Mouse (Mus musculus) embryonic facial prominence, embryonic 13.5 days (tissue): ENCODE results near the gene Sstr2. TPM values are rescaled to one million over a fixed set of nuclear protein-coding genes. Genes with fewer than 3 reads are reported as not detected.

Source experiments
- ATAC-seq: fragments of 200-750 bp; cut with Nextera tagmentation; 2 replicates; pipeline ENCODE4 v1.8.0; 2017; ENCODE audit warnings: low read depth; ENCODE audit not compliant: insufficient number of reproducible peaks, insufficient read depth, low FRiP score, low TSS enrichment
- H3K27ac ChIP-seq: fragments of 300-500 bp; sonication (generic); 2 replicates; pipeline ENCODE4 v1.5.1; 2015; ENCODE audit warnings: moderate library complexity, mild to moderate bottlenecking, inconsistent platforms
- H3K27me3 ChIP-seq: fragments of 300-500 bp; sonication (generic); 2 replicates; pipeline ENCODE4 v1.6.1; 2015; ENCODE audit warnings: mild to moderate bottlenecking, inconsistent platforms
- H3K36me3 ChIP-seq: fragments of 300-500 bp; sonication (generic); 2 replicates; pipeline ENCODE4 v1.6.1; 2015; ENCODE audit warnings: mild to moderate bottlenecking, inconsistent platforms
- H3K4me1 ChIP-seq: fragments of 300-500 bp; sonication (generic); 2 replicates; pipeline ENCODE4 v1.6.1; 2015; ENCODE audit warnings: inconsistent platforms
- H3K4me2 ChIP-seq: fragments of 300-500 bp; sonication (generic); 2 replicates; pipeline ENCODE4 v1.6.1; 2015; ENCODE audit warnings: moderate library complexity, mild to moderate bottlenecking, inconsistent platforms
- H3K4me3 ChIP-seq: fragments of 300-500 bp; sonication (generic); 2 replicates; pipeline ENCODE4 v1.5.1; 2015; ENCODE audit warnings: mild to moderate bottlenecking, inconsistent platforms
- H3K9ac ChIP-seq: fragments of 300-500 bp; sonication (generic); 2 replicates; pipeline ENCODE4 v1.6.1; 2015; ENCODE audit warnings: mild to moderate bottlenecking, inconsistent platforms
- H3K9me3 ChIP-seq: fragments of 300-500 bp; sonication (generic); 2 replicates; pipeline ENCODE4 v1.6.1; 2016; ENCODE audit warnings: inconsistent platforms
- WGBS: fragments of 180-500 bp; shearing (Covaris S2); methylation state at CpG from one replicate; pipeline ENCODE4 v1.1.7; 2015; ENCODE audit warnings: mixed read lengths; 5-methylcytosine and 5-hydroxymethylcytosine counted together
- polyA plus RNA-seq: library from polyadenylated mRNA; unstranded; fragments of >200 nt; fragmentation: Nextera tagmentation; extraction: Ambion mirVana; gene quantifications from 2 replicates; pipeline ENCODE4 v1.2.1, GENCODE M21; 2015

Gene Sstr2
- polyA plus RNA-seq, 1 experiment from 2014 or later, result 1.3 TPM

DNA sequence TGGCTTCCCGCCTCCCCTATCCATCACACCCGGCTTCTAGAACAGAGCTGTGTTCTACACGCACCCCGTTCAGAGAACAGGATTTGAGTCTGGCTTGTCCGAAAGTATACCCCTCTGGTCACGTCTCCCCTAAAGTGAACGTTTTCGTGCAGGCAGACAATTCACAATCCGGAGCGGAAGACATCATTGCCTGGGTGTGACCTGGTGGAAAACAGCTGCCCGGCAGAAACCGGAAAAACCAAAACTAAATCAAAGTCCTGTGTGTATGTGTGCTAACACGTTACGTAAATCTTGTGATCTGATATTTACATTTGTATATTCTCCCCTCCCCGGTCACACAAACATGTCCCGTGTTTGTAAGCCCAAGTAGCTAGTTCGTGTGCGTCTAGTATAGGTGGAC is 6.3 kb downstream of the Sstr2 start:
- peaks cover 17% of the 10 kb centered on the region for H3K27me3 ChIP-seq
- H3K36me3 ChIP-seq, result no peaks in the 10 kb centered on the region
- H3K27ac ChIP-seq, result no peak overlapping the region
- H3K9ac ChIP-seq, result no peak overlapping the region
- WGBS, result 92% methylated on average over 18 of the region's 18 CpGs
- H3K4me3 ChIP-seq, result no peak overlapping the region
- no peaks in the 10 kb centered on the region for H3K9me3 ChIP-seq
- no peak for ATAC-seq
- no peak overlapping the region for H3K4me2 ChIP-seq
- H3K4me1 ChIP-seq, result no peaks in the 10 kb centered on the region

DNA sequence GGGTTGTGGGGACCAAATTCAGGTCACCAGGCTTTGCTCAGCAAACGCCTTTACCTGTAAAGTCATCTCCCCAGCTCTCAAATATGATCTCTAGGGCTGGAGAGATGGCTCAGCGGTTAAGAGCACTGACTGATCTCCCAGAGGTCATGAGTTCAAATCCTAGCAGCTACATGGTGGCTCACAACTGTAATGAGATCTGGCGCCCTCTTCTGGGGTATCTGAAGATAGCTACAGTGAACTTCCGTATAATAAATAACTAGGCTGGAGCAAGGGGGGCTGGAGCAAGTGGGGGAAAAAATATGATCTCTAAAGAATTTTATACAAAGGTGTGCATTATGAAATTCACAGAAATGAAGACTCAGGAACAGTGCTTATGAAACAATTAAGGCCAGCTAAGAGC is 8.6 kb downstream of the Sstr2 start:
- no peak for ATAC-seq
- H3K9me3 ChIP-seq, result no peaks in the 10 kb centered on the region
- H3K4me3 ChIP-seq, result no peak overlapping the region
- H3K36me3 ChIP-seq, result no peaks in the 10 kb centered on the region
- no peak overlapping the region for H3K9ac ChIP-seq
- no peaks in the 10 kb centered on the region for H3K27me3 ChIP-seq
- no peak overlapping the region for H3K27ac ChIP-seq
- no peak overlapping the region for H3K4me2 ChIP-seq
- H3K4me1 ChIP-seq, result no peaks in the 10 kb centered on the region
- whole genome bisulfite sequencing, result 51% methylated on average over 4 of the region's 4 CpGs

DNA sequence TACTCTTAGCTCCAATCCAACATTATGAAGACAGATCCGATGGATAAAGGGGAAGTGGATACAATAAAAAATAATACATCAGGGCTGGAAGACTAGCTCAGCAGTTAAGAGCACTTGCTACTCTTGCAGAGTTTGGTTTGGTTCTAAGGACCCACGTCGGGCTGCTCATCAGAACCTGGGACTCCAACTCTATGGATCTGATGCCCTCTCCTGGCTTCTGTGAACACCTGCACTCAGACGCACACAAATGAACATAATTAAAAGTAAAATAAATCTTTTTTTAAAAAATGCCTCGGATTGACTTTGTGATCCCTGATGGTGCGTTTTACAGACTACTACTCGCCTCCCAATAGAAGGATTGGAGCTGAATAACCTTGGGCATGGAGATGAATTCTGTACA is 11.5 kb downstream of the Sstr2 start:
- no peak overlapping the region for H3K27ac ChIP-seq
- H3K4me3 ChIP-seq, result no peak overlapping the region
- H3K36me3 ChIP-seq, result no peaks in the 10 kb centered on the region
- no peaks in the 10 kb centered on the region for H3K27me3 ChIP-seq
- no peaks in the 10 kb centered on the region for H3K4me1 ChIP-seq
- no peak for ATAC-seq
- no peak overlapping the region for H3K4me2 ChIP-seq
- WGBS, result 57% methylated on average over 7 of the region's 7 CpGs
- H3K9me3 ChIP-seq, result no peaks in the 10 kb centered on the region
- no peak overlapping the region for H3K9ac ChIP-seq

DNA sequence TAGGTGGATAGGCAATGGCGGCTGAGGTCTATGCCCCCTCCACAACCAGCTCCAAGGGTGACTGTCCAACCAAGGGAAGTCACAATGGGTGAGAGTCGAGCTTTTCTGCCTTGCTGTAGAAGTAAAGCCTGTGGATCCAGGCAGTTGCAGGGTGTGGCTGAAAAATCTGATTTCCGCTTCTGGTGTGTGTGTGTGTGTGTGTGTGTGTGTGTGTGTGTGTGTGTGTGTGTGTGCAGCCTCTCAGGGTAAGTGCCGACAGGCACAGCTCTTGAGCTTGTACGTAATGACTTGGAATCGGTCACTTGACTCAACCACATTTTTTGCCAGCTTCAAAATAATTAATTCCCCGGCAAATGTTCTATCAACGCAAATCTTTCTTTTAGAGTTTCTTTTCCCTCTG is 12.2 kb downstream of the Sstr2 start:
- H3K9ac ChIP-seq, result no peak overlapping the region
- H3K27me3 ChIP-seq, result no peaks in the 10 kb centered on the region

DNA sequence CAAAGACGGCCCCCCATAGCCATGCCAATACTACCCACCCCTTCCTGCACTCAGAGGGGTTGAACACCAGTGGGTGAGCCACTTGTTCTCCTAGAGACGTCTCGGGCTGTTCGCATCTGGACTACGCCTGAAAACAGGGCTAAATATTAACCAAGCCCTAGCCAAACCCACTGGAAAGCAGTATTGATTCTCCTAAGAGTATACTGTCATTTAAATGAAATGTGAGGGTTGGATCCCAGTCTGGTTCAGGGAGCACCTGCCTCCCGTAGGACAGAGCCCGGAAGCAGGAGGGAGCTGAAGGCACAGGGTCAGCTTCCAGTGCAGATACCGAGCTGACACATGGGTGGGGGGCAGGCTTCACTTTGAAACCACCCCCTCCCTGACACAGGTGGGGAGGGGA is 12.7 kb downstream of the Sstr2 start:
- no peak overlapping the region for H3K4me3 ChIP-seq
- H3K4me1 ChIP-seq, result no peaks in the 10 kb centered on the region
- H3K9me3 ChIP-seq, result no peaks in the 10 kb centered on the region
- H3K36me3 ChIP-seq, result no peaks in the 10 kb centered on the region
- no peak overlapping the region for H3K27ac ChIP-seq
- H3K27me3 ChIP-seq, result no peaks in the 10 kb centered on the region
- ATAC-seq, result no peak
- no peak overlapping the region for H3K4me2 ChIP-seq
- WGBS, result 79% methylated on average over 8 of the region's 8 CpGs
- no peak overlapping the region for H3K9ac ChIP-seq

More for the DNA sequence above, 12.2 kb downstream of the Sstr2 start:
- no peaks in the 10 kb centered on the region for H3K4me1 ChIP-seq
- no peak for ATAC-seq
- no peak overlapping the region for H3K4me3 ChIP-seq
- no peak overlapping the region for H3K4me2 ChIP-seq
- no peaks in the 10 kb centered on the region for H3K9me3 ChIP-seq
- H3K27ac ChIP-seq, result no peak overlapping the region
- H3K36me3 ChIP-seq, result no peaks in the 10 kb centered on the region
- 76% methylated on average over 8 of the region's 8 CpGs for WGBS

DNA sequence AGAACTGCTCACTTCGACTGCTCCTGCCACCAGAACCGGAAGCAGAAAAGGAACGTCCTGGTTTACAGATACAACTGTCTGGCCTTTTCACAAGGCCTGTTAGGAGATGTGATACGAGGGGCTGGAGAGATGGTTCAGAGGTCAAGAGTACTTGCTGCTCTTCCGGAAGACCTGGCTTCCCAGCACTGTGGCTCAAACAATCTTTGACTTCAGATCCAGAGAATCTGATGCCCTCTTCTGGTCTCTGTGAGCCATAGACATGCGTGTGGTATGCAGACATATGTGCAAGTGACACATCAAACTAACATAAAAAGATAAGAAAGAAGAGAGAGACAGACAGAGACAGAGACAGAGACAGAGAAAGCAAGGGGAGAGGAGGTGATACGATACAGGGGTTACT is 13.2 kb downstream of the Sstr2 start:
- Histone ChIP-seq H3K9me3 (no peaks in the 10 kb centered on the region), H3K4me1 (no peaks in the 10 kb centered on the region), H3K36me3 (no peaks in the 10 kb centered on the region), H3K27ac (no peak overlapping the region), H3K4me2 (no peak overlapping the region), H3K4me3 (no peak overlapping the region), H3K27me3 (no peaks in the 10 kb centered on the region), H3K9ac (no peak overlapping the region)
- no peak for ATAC-seq
- 76% methylated on average over 7 of the region's 7 CpGs for WGBS

DNA sequence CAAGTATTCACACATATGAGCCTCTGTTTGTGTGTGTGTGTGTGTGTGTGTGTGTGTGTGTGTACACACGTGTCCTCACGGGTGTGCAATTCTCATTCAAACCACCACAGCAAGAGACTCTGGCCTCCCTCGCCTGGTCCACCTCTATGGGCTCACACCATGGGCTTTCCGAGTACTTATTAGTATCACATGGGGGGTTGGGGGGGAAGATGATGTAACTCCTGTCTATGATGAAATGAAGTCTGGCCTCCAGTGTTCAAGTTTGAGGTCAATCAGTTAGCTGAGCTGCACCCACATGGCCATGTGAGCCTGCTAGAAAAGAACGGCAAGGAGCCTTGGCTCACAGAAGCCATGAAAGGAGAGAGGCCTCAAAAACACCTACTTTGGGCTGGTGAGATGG is 14.3 kb downstream of the Sstr2 start:
- no peak overlapping the region for H3K4me2 ChIP-seq
- H3K27me3 ChIP-seq, result no peaks in the 10 kb centered on the region
- no peaks in the 10 kb centered on the region for H3K9me3 ChIP-seq
- WGBS, result 89% methylated on average over 5 of the region's 5 CpGs
- ATAC-seq, result no peak
- no peak overlapping the region for H3K27ac ChIP-seq
- H3K9ac ChIP-seq, result no peak overlapping the region
- H3K4me3 ChIP-seq, result no peak overlapping the region
- H3K36me3 ChIP-seq, result no peaks in the 10 kb centered on the region
- H3K4me1 ChIP-seq, result no peaks in the 10 kb centered on the region

DNA sequence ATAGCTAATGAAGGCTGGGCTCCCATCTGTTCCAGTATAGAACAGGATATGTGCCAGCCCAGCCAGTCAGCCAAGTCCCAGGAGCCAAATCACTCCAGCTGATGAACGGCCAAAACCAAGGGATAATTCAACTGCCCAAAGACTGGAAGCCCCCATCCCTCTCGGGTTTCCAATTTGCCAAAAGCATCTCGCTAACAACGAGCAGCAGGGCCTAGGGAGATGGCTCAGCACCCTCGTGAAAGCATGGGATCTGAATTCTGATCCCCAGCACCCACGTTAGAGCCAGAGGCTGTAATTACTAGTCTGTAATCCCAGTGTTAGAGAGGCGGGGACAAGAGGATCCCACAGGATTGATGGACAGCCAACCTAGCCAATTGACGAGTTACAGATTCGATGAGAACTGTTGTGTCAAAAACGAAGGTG is 15.6 kb downstream of the Sstr2 start:
- no peak for ATAC-seq
- Histone ChIP-seq H3K27ac (no peak overlapping the region), H3K36me3 (no peaks in the 10 kb centered on the region), H3K4me1 (no peaks in the 10 kb centered on the region), H3K9me3 (no peaks in the 10 kb centered on the region), H3K27me3 (no peaks in the 10 kb centered on the region), H3K4me3 (no peak overlapping the region), H3K4me2 (no peak overlapping the region), H3K9ac (no peak overlapping the region)
- WGBS, result 60% methylated on average over 10 of the region's 10 CpGs

DNA sequence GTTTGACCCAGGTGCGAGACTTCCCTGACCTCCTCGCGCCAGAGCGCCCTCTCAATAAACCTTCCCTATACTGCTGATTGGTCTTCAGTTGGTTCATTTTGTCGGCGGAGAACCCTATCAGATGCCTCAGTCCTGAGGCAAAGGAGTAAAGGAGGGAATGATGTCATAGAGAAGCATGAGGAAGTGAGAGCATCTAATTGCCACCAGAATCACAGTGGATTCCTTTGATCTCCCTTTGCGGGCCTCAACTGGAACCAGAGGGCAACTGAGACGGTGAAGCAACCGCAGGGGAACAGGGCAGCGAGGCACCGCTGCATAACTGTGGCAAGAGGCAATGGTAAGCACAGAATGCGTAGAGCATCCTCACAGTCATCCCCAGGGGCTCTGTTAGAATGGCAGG is 19.5 kb downstream of the Sstr2 start:
- H3K9me3 ChIP-seq, result no peaks in the 10 kb centered on the region
- H3K4me2 ChIP-seq, result no peak overlapping the region
- H3K27ac ChIP-seq, result no peak overlapping the region
- 81% methylated on average over 12 of the region's 12 CpGs for WGBS
- H3K4me1 ChIP-seq, result no peaks in the 10 kb centered on the region
- H3K36me3 ChIP-seq, result no peaks in the 10 kb centered on the region
- ATAC-seq, result no peak
- no peaks in the 10 kb centered on the region for H3K27me3 ChIP-seq
- H3K9ac ChIP-seq, result no peak overlapping the region
- H3K4me3 ChIP-seq, result no peak overlapping the region

DNA sequence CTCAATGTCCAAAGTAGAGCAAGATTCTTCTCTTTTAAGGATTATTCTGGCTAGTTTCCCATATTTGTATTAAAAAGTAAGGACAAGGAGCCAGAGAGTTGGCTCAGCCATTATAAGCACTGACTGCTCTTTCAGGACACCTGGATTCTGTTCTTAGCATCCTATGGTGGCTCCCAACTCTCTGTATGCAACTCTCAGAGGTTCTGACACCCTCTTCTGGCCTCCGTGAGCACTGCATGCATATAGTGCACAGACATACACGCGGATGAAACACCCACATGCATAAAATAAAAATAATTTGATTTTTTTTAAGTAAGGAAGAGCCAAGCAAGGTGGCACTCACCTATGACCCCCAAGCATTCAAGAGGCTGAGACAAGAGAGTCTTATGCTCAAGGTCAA is 26.0 kb downstream of the Sstr2 start:
- no peaks in the 10 kb centered on the region for H3K9me3 ChIP-seq
- 90% methylated on average over 3 of the region's 3 CpGs for WGBS

DNA sequence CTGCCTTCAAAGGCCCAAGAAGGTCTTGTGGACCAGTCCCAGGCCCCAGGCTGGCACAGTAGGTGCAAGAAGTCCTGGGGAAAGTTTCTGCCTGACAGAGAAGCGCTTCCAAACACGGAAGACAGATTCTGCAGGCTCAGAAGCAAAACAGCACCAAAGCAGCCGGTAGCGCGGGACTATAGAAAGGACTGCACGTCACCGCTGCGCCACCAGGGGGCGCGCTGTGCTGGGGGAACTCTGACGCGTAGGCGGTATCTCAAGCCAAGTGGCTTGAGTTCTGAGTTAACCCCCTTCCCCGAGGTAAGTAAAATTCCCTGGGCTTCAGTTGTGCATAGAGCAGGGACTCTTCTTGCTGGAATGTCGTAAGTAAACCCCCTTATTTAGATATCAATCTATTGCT is 29.0 kb downstream of the Sstr2 start:
- WGBS, result 2% methylated on average over 15 of the region's 15 CpGs
- H3K4me1 ChIP-seq, result peaks cover 32% of the 10 kb centered on the region
- peaks cover 18% of the 10 kb centered on the region for H3K36me3 ChIP-seq
- H3K27ac ChIP-seq, result no peak overlapping the region
- no peaks in the 10 kb centered on the region for H3K27me3 ChIP-seq
- H3K4me3 ChIP-seq, result peak overlapping the region; percentile 15; the same call in 1 of the 2 replicates
- peak overlapping the region; percentile 42 for H3K4me2 ChIP-seq
- no peaks in the 10 kb centered on the region for H3K9me3 ChIP-seq
- ATAC-seq, result no peak
- H3K9ac ChIP-seq, result peak overlapping the region; percentile 51; the same call in 1 of the 2 replicates

More for the DNA sequence above, 26.0 kb downstream of the Sstr2 start:
- Histone ChIP-seq H3K9ac (no peak overlapping the region), H3K4me3 (no peak overlapping the region), H3K4me2 (no peak overlapping the region), H3K27ac (no peak overlapping the region), H3K4me1 (peaks cover 17% of the 10 kb centered on the region), H3K36me3 (no peaks in the 10 kb centered on the region), H3K27me3 (no peaks in the 10 kb centered on the region)
- no peak for ATAC-seq

DNA sequence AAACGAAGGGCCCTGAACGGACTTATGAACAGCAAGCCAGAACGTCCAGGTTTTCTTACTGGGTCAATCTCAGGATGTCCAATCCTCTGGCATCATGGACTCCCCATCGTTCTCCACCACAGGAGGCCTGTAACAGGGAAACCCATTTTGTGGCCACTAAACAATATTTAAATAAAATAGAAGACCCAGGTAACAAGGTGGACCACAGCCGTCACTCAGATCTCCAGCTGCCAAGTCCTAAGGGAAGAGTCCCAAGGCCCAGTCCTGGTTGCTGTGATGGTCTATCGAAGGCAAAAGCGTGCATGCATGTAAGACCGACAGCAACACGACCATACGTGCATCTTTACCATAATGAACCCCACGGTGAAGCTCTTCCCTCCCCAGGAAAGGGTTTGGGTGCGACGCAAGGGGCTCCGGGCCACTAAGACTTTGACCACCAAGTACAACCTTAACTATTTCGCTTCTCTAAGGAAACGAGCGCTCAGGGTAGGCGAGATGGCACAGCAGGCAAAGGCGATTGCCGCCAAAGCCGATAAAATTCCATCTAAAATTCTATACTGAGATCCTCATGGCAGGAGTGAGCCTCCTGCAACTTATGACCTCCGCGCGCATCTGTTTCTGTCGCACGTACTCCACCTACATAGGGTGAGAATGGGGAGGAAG is 29.7 kb downstream of the Sstr2 start, which contains the start of gene Cog1:
Gene Cog1, plus strand, starts transcription at position 480 of the 663 bp plus-strand sequence.
- peak within 1 kb of the TSS; percentile 88 for H3K27ac ChIP-seq
- H3K4me1 ChIP-seq, result peaks cover 35% of the 10 kb centered on the region
- peak within 1 kb of the TSS; percentile 65 for H3K4me2 ChIP-seq
- H3K36me3 ChIP-seq, result peaks cover 24% of the 10 kb centered on the region
- H3K4me3 ChIP-seq, result peak within 1 kb of the TSS; percentile 94
- H3K9ac ChIP-seq, result peak within 1 kb of the TSS; percentile 96
- H3K27me3 ChIP-seq, result no peaks in the 10 kb centered on the region
- ATAC-seq, result no peak
- WGBS, result 38% methylated on average over 26 of the region's 26 CpGs
- no peaks in the 10 kb centered on the region for H3K9me3 ChIP-seq
